Mouse (Mus musculus) MEL (cell line): Measurements from ENCODE around the gene Angpt4. TPM values are rescaled to one million over a fixed set of nuclear protein-coding genes. Genes with fewer than 3 reads are reported as not detected.

Experiments
- DNase-seq: peaks from one replicate; pipeline ENCODE4 v3.0.0; 2011; ENCODE audit warnings: low read depth, low spot score
- H3K27ac ChIP-seq: 2 replicates; pipeline ENCODE4 v1.5.1; 2012; ENCODE audit warnings: low read depth, mild to moderate bottlenecking, control low read depth, low read length, moderate library complexity; ENCODE audit not compliant: control insufficient read depth
- H3K27me3 ChIP-seq, 2 experiments: fragments of 150-350 bp in 1 of 2; sonication (generic) in 1 of 2; 2 replicates each; pipeline ENCODE4 v1.6.1; 2012; ENCODE audit warnings: low read length in 2 of 2, mild to moderate bottlenecking in 2 of 2, improper control_type of control experiment in 1 of 2, moderate library complexity in 1 of 2; ENCODE audit not compliant: insufficient read depth in 2 of 2, control insufficient read depth in 1 of 2
- H3K36me3 ChIP-seq, 2 experiments: 2 replicates each; pipeline ENCODE4 v1.6.1; 2012 to 2014; ENCODE audit warnings: low read length in 2 of 2, improper control_type of control experiment in 1 of 2, inconsistent platforms in 1 of 2, mild to moderate bottlenecking in 1 of 2; ENCODE audit not compliant: insufficient read depth in 2 of 2, control insufficient read depth in 1 of 2
- H3K4me1 ChIP-seq, 2 experiments: fragments of 150-350 bp in 1 of 2; sonication (generic) in 1 of 2; 2 replicates each; pipeline ENCODE4 v1.6.1; 2012; ENCODE audit warnings: low read length in 2 of 2, improper control_type of control experiment in 1 of 2, mild to moderate bottlenecking in 1 of 2; ENCODE audit not compliant: insufficient read depth in 2 of 2, control insufficient read depth in 1 of 2
- H3K4me3 ChIP-seq, 2 experiments: fragments of 150-350 bp in 1 of 2; sonication (generic) in 1 of 2; 2 replicates each; pipeline ENCODE4 v1.5.1; 2012; ENCODE audit warnings: low read depth in 2 of 2, low read length in 2 of 2, mild to moderate bottlenecking in 2 of 2, moderate library complexity in 2 of 2, control low read depth in 1 of 2, improper control_type of control experiment in 1 of 2; ENCODE audit not compliant: control insufficient read depth in 1 of 2, insufficient read depth in 1 of 2
- H3K79me2 ChIP-seq: 2 replicates; pipeline ENCODE4 v1.6.1; 2012; ENCODE audit warnings: mild to moderate bottlenecking, low read length, moderate library complexity; ENCODE audit not compliant: control insufficient read depth, poor library complexity, insufficient read depth
- H3K9ac ChIP-seq: 2 replicates; pipeline ENCODE4 v1.6.1; 2012; ENCODE audit warnings: low read depth, mild to moderate bottlenecking, control low read depth, low read length, moderate library complexity; ENCODE audit not compliant: control insufficient read depth, poor library complexity, severe bottlenecking
- H3K9me3 ChIP-seq: fragments of 150-350 bp; sonication (generic); replicated peaks from 2 replicates; pipeline ENCODE4 v1.6.1; 2012; ENCODE audit warnings: mild to moderate bottlenecking, low read length, improper control_type of control experiment, moderate library complexity; ENCODE audit not compliant: insufficient read depth
- BHLHE40 ChIP-seq: IDR thresholded peaks from 2 replicates; pipeline ENCODE4 v1.6.1; 2012; ENCODE audit warnings: low read depth, mild to moderate bottlenecking, inconsistent platforms, low read length, improper control_type of control experiment, borderline replicate concordance
- CHD1 ChIP-seq: IDR thresholded peaks from 2 replicates; pipeline ENCODE4 v1.6.1; 2012; ENCODE audit warnings: low read depth, mild to moderate bottlenecking, inconsistent platforms, low read length, improper control_type of control experiment
- CTCF ChIP-seq, 3 experiments: IDR thresholded peaks in 2 of 3; conservative IDR thresholded peaks in 1 of 3; 2 replicates each; pipeline ENCODE4 v1.5.1; 2011 to 2012; ENCODE audit warnings: low read length in 3 of 3, low read depth in 2 of 3, mild to moderate bottlenecking in 2 of 3, improper control_type of control experiment in 1 of 3, inconsistent platforms in 1 of 3, mixed read lengths in 1 of 3, moderate library complexity in 1 of 3; ENCODE audit not compliant: control insufficient read depth in 1 of 3, insufficient read depth in 1 of 3, poor library complexity in 1 of 3, severe bottlenecking in 1 of 3
- ELF1 ChIP-seq: IDR thresholded peaks from 2 replicates; pipeline ENCODE4 v1.6.1; 2014; ENCODE audit warnings: low read depth, mild to moderate bottlenecking, inconsistent platforms, low read length, improper control_type of control experiment, moderate library complexity
- ETS1 ChIP-seq: IDR thresholded peaks from 2 replicates; pipeline ENCODE4 v1.6.1; 2012; ENCODE audit warnings: low read depth, mild to moderate bottlenecking, inconsistent platforms, low read length, improper control_type of control experiment, moderate library complexity
- GABPA ChIP-seq: IDR thresholded peaks from 2 replicates; pipeline ENCODE4 v1.6.1; 2012; ENCODE audit warnings: low read depth, mild to moderate bottlenecking, inconsistent platforms, low read length, improper control_type of control experiment, moderate library complexity
- GATA1 ChIP-seq: IDR thresholded peaks from 2 replicates; pipeline ENCODE4 v1.6.1; 2011; ENCODE audit warnings: low read depth, low read length, improper control_type of control experiment
- HCFC1 ChIP-seq: IDR thresholded peaks from 2 replicates; pipeline ENCODE4 v1.6.1; 2012; ENCODE audit warnings: low read depth, mild to moderate bottlenecking, inconsistent platforms, low read length, improper control_type of control experiment, moderate library complexity
- JUND ChIP-seq: IDR thresholded peaks from 2 replicates; pipeline ENCODE4 v1.6.1; 2011; ENCODE audit warnings: low read depth, mild to moderate bottlenecking, improper control_type of control experiment, low read length
- KAT2A ChIP-seq: conservative IDR thresholded peaks from 2 replicates; pipeline ENCODE4 v1.6.1; 2012; ENCODE audit warnings: low read depth, low read length, improper control_type of control experiment, inconsistent platforms
- MEF2A ChIP-seq: IDR thresholded peaks from 2 replicates; pipeline ENCODE4 v1.6.1; 2014; ENCODE audit warnings: low read depth, mild to moderate bottlenecking, inconsistent platforms, low read length, improper control_type of control experiment; ENCODE audit not compliant: poor library complexity, insufficient replicate concordance, severe bottlenecking; ENCODE audit errors: extremely low read depth
- MYB ChIP-seq: IDR thresholded peaks from 2 replicates; pipeline ENCODE4 v1.6.1; 2011; ENCODE audit warnings: mild to moderate bottlenecking, low read depth, low read length, improper control_type of control experiment
- MYC ChIP-seq: IDR thresholded peaks from 2 replicates; pipeline ENCODE4 v1.6.1; 2011; ENCODE audit warnings: low read depth, mild to moderate bottlenecking, low read length, improper control_type of control experiment, moderate library complexity
- NELFE ChIP-seq: IDR thresholded peaks from 2 replicates; pipeline ENCODE4 v1.6.1; 2011; ENCODE audit warnings: low read depth, low read length, improper control_type of control experiment
- NRF1 ChIP-seq: IDR thresholded peaks from 2 replicates; pipeline ENCODE4 v1.6.1; 2014; ENCODE audit warnings: low read depth, mild to moderate bottlenecking, inconsistent platforms, low read length, improper control_type of control experiment, moderate library complexity; ENCODE audit not compliant: poor library complexity, insufficient read depth, severe bottlenecking
- POLR2A ChIP-seq, 2 experiments: IDR thresholded peaks; 2 replicates each; pipeline ENCODE4 v1.6.1; 2011 to 2012; ENCODE audit warnings: low read length in 2 of 2, mild to moderate bottlenecking in 2 of 2, control low read depth in 1 of 2, improper control_type of control experiment in 1 of 2, low read depth in 1 of 2, moderate library complexity in 1 of 2; ENCODE audit not compliant: control insufficient read depth in 1 of 2, insufficient read depth in 1 of 2, poor library complexity in 1 of 2
- POLR2AphosphoS2 ChIP-seq: IDR thresholded peaks from 2 replicates; pipeline ENCODE4 v1.6.1; 2011; ENCODE audit warnings: low read length, improper control_type of control experiment
- POLR2AphosphoS5 ChIP-seq: IDR thresholded peaks from 2 replicates; pipeline ENCODE4 v1.6.1; 2012; ENCODE audit warnings: low read depth, borderline replicate concordance, mild to moderate bottlenecking, inconsistent platforms, low read length, moderate library complexity, mixed read lengths
- SIN3A ChIP-seq: IDR thresholded peaks from 2 replicates; pipeline ENCODE4 v1.6.1; 2012; ENCODE audit warnings: low read length, improper control_type of control experiment, inconsistent platforms
- SMC3 ChIP-seq: IDR thresholded peaks from 2 replicates; pipeline ENCODE4 v1.6.1; 2011; ENCODE audit warnings: low read depth, low read length, improper control_type of control experiment
- TAL1 ChIP-seq: IDR thresholded peaks from 2 replicates; pipeline ENCODE4 v1.6.1; 2012; ENCODE audit warnings: mild to moderate bottlenecking, inconsistent platforms, low read length, moderate library complexity, mixed read lengths
- TBP ChIP-seq: IDR thresholded peaks from 2 replicates; pipeline ENCODE4 v1.8.0; 2011; ENCODE audit warnings: low read depth, low read length, improper control_type of control experiment
- TCF12 ChIP-seq: IDR thresholded peaks from 2 replicates; pipeline ENCODE4 v1.6.1; 2014; ENCODE audit warnings: low read depth, mild to moderate bottlenecking, inconsistent platforms, low read length, improper control_type of control experiment, moderate library complexity
- ZKSCAN1 ChIP-seq: IDR thresholded peaks from 2 replicates; pipeline ENCODE4 v1.6.1; 2012; ENCODE audit warnings: low read depth, mild to moderate bottlenecking, inconsistent platforms, low read length, improper control_type of control experiment, moderate library complexity
- polyA plus RNA-seq, 2 experiments: library from polyadenylated mRNA; stranded (reverse) in 1 of 2; unstranded in 1 of 2; fragments of >175 nt in 1 of 2; fragments of >200 nt in 1 of 2; gene quantifications; 2 replicates each; pipeline versions ENCODE4 v1.2.1 to v1.2.4; 2012; ENCODE audit warnings: low replicate concordance in 2 of 2, low read depth in 1 of 2; ENCODE audit not compliant: insufficient read length in 2 of 2, insufficient read depth in 1 of 2, missing spikeins in 1 of 2
- total RNA-seq: library from RNA; depleted of rRNA; stranded (reverse); fragments of 300-350 nt; gene quantifications from 2 replicates; pipeline ENCODE4 v1.2.3, GENCODE M21; 2012

The Angpt4 gene
- total and polyA plus RNA-seq, 3 experiments = not detected

DNA sequence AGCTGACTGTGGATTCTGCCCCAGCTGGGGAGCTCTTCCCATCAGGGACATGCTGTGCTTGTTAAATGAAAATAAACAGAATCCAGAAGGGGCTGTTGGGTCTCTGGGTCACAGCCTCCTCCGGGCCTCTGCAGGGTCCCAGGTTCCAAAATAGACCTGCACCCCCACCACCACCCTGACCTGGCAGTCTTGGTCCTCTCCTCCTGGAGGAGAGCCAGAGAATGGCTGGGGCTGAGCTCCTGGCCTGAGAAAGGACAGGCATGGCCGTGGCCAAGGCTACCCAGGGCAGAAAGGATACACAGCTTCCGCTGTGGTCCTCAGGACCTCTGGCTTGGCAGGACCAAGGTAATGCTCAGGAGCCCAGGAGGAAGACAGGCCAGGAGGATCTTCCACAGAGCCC lies 6.4 kb upstream of the Angpt4 start:
- H3K27ac ChIP-seq = no peak overlapping the region
- no peaks in the 10 kb centered on the region for H3K4me1 ChIP-seq
- no peak overlapping the region for H3K9ac ChIP-seq
- no peak overlapping the region for H3K4me3 ChIP-seq
- no peaks in the 10 kb centered on the region for H3K79me2 ChIP-seq
- H3K27me3 ChIP-seq = peaks cover 0 to 2% of the 10 kb centered on the region in 2 experiments; a peak in 1 of 4 replicates
- TF ChIP-seq SMC3 = no peak
- no peak for TF ChIP-seq POLR2A (IDR thresholded peaks at IDR 0.05; ENCODE audit: control insufficient read depth in 1 of 2, insufficient read depth in 1 of 2, low read depth in 1 of 2, low read length in 2 of 2, poor library complexity in 1 of 2)
- no peak for TF ChIP-seq JUND
- TF ChIP-seq ETS1 = no peak
- no peak for TF ChIP-seq CHD1
- no peak for TF ChIP-seq POLR2AphosphoS2
- TF ChIP-seq ELF1 = no peak
- no peak for TF ChIP-seq MYB
- no peak for TF ChIP-seq SIN3A
- no peaks in the 10 kb centered on the region for H3K36me3 ChIP-seq
- H3K9me3 ChIP-seq = no peaks in the 10 kb centered on the region
- no peak for DNase-seq

DNA sequence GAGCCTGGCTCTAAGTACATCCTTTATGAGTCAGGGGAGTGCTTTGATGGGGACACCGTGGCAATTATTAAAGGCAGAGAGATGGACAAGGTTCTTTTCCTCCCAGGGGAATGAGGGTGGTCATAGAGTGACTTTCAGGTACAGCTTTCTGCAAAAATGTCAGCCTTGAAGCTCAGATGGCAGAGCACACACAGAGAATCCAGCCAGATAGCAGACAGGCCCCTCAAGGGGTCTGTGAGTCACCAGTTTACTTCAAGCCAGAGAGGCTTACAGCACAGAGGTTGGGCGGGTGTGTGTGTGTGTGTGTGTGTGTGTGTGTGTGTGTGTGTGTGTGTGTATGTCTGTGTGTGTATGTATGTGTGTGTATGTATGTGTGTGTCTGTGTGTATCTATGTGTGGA lies 4.0 kb upstream of the Angpt4 start:
- H3K27me3 ChIP-seq = 0 out of 4 replicates have a peak, but pooled peaks cover 0 to 2% of the 10 kb centered on the region in 2 experiments
- DNase-seq = no peak
- no peaks in the 10 kb centered on the region for H3K79me2 ChIP-seq
- no peaks in the 10 kb centered on the region for H3K9me3 ChIP-seq
- no peaks in the 10 kb centered on the region for H3K4me1 ChIP-seq
- H3K27ac ChIP-seq = no peak overlapping the region
- no peak overlapping the region for H3K9ac ChIP-seq
- no peak overlapping the region for H3K4me3 ChIP-seq
- TF ChIP-seq GATA1 (no peak), SIN3A (no peak), NRF1 (no peak), TBP (no peak), KAT2A (no peak), POLR2AphosphoS5 (no peak), BHLHE40 (no peak), TAL1 (no peak)
- H3K36me3 ChIP-seq = no peaks in the 10 kb centered on the region

DNA sequence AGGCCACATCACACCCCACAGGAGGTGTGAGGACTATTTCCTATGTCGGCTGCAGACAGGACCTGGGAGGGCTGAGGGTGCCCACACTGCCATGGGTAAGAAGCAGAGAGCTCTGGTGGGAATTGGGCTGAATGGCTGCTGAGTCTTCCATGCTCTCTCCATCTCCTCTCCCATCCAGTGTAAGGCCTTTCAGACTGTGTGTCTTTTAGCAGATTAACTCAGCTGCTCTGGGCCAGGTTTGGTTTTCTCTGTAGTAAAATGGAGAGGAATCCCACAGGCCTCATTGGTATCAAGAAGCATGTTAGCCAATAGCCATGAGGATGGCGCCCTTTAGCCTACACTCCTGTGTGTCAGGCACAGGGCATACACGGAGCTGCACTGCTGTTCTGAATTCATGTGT lies 1.6 kb upstream of the Angpt4 start:
- no peaks in the 10 kb centered on the region for H3K36me3 ChIP-seq
- H3K79me2 ChIP-seq = no peaks in the 10 kb centered on the region
- no peaks in the 10 kb centered on the region for H3K4me1 ChIP-seq
- TF ChIP-seq TCF12 (no peak), ZKSCAN1 (no peak), ELF1 (no peak), GABPA (no peak), POLR2AphosphoS2 (no peak), NELFE (no peak), CTCF (IDR thresholded peaks at IDR 0.05 in 2 of 3, conservative IDR thresholded peaks at IDR 0.05 in 1 of 3; ENCODE audit: control insufficient read depth in 1 of 3, insufficient read depth in 1 of 3, low read depth in 2 of 3, low read length in 3 of 3, poor library complexity in 1 of 3, severe bottlenecking in 1 of 3) (no peak), CHD1 (no peak), MEF2A (no peak), HCFC1 (no peak), POLR2A (IDR thresholded peaks at IDR 0.05; ENCODE audit: control insufficient read depth in 1 of 2, insufficient read depth in 1 of 2, low read depth in 1 of 2, low read length in 2 of 2, poor library complexity in 1 of 2) (no peak), MYC (no peak), GATA1 (no peak), ETS1 (no peak)
- H3K27ac ChIP-seq = no peak overlapping the region
- H3K4me3 ChIP-seq = no peak overlapping the region
- H3K9ac ChIP-seq = no peak overlapping the region
- H3K27me3 ChIP-seq = 0 out of 4 replicates have a peak, but pooled peaks cover 0 to 2% of the 10 kb centered on the region in 2 experiments
- H3K9me3 ChIP-seq = no peaks in the 10 kb centered on the region
- no peak for DNase-seq
